Mouse (Mus musculus): ENCODE data around the gene Cdkn2c. TPM values are rescaled to one million over a fixed set of nuclear protein-coding genes. Genes with fewer than 3 reads are reported as not detected.

Cdkn2c gene
- polyA plus RNA-seq, 1 experiment from 2014 or later: 4.2 TPM

GRCm38 (mm10) chr4:109654701-109655100, 12.3 kb downstream of the Cdkn2c start:
- 43% methylated on average over 2 of the region's 2 CpGs for WGBS
- Histone ChIP-seq H3K9me3 (no peaks in the 10 kb centered on the region), H3K4me3 (no peak overlapping the region), H3K36me3 (replicated peaks) (no peaks in the 10 kb centered on the region), H3K27me3 (ENCODE audit: poor library complexity, severe bottlenecking) (peaks cover 84% of the 10 kb centered on the region), H3K4me1 (peaks cover 12% of the 10 kb centered on the region), H3K27ac (no peak overlapping the region)
- no peak for DNase-seq (ENCODE audit: extremely low spot score, low spot score)

GRCm38 (mm10) chr4:109653251-109653650, 13.7 kb downstream of the Cdkn2c start:
- Histone ChIP-seq H3K4me3 (no peak overlapping the region), H3K27ac (no peak overlapping the region), H3K36me3 (replicated peaks) (no peaks in the 10 kb centered on the region)

GRCm38 (mm10) chr4:109649331-109649730, 17.7 kb downstream of the Cdkn2c start:
- no peaks in the 10 kb centered on the region for H3K36me3 ChIP-seq (replicated peaks)
- H3K27ac ChIP-seq: no peak overlapping the region
- H3K4me3 ChIP-seq: no peak overlapping the region
- no peak for DNase-seq (ENCODE audit: extremely low spot score, low spot score)
- H3K27me3 ChIP-seq (ENCODE audit: poor library complexity, severe bottlenecking): peaks cover 30% of the 10 kb centered on the region
- no peaks in the 10 kb centered on the region for H3K9me3 ChIP-seq
- 82% methylated on average over 5 of the region's 5 CpGs for WGBS
- H3K4me1 ChIP-seq: no peaks in the 10 kb centered on the region

More at GRCm38 (mm10) chr4:109653251-109653650, 13.7 kb downstream of the Cdkn2c start:
- no peaks in the 10 kb centered on the region for H3K9me3 ChIP-seq
- H3K4me1 ChIP-seq: peaks cover 12% of the 10 kb centered on the region
- DNase-seq (ENCODE audit: extremely low spot score, low spot score): no peak
- H3K27me3 ChIP-seq (ENCODE audit: poor library complexity, severe bottlenecking): peaks cover 69% of the 10 kb centered on the region

- 75% methylated on average over 4 of the region's 4 CpGs for WGBS
- no peak overlapping the region for H3K27ac ChIP-seq
Measured at GRCm38 (mm10) chr4:109647281-109647680, 19.7 kb downstream of the Cdkn2c start.

GRCm38 (mm10) chr4:109641451-109641850, 25.5 kb downstream of the Cdkn2c start:
- no peak overlapping the region for H3K4me3 ChIP-seq
- 86% methylated on average over 3 of the region's 3 CpGs for WGBS
- H3K27ac ChIP-seq: no peak overlapping the region
- no peaks in the 10 kb centered on the region for H3K4me1 ChIP-seq
- no peaks in the 10 kb centered on the region for H3K27me3 ChIP-seq (ENCODE audit: poor library complexity, severe bottlenecking)
- H3K36me3 ChIP-seq (replicated peaks): no peaks in the 10 kb centered on the region
- DNase-seq (ENCODE audit: extremely low spot score, low spot score): no peak
- no peaks in the 10 kb centered on the region for H3K9me3 ChIP-seq

More at GRCm38 (mm10) chr4:109647281-109647680, 19.7 kb downstream of the Cdkn2c start:
- H3K9me3 ChIP-seq: no peaks in the 10 kb centered on the region
- H3K36me3 ChIP-seq (replicated peaks): no peaks in the 10 kb centered on the region
- H3K4me3 ChIP-seq: no peak overlapping the region
- no peaks in the 10 kb centered on the region for H3K4me1 ChIP-seq
- H3K27me3 ChIP-seq (ENCODE audit: poor library complexity, severe bottlenecking): peaks cover 10% of the 10 kb centered on the region
- no peak for DNase-seq (ENCODE audit: extremely low spot score, low spot score)

- H3K9me3 ChIP-seq: no peaks in the 10 kb centered on the region
- H3K4me1 ChIP-seq: no peaks in the 10 kb centered on the region
- H3K4me3 ChIP-seq: no peak overlapping the region
- H3K36me3 ChIP-seq (replicated peaks): no peaks in the 10 kb centered on the region
- no peaks in the 10 kb centered on the region for H3K27me3 ChIP-seq (ENCODE audit: poor library complexity, severe bottlenecking)
- DNase-seq (ENCODE audit: extremely low spot score, low spot score): no peak
- 94% methylated on average over 7 of the region's 7 CpGs for WGBS
- H3K27ac ChIP-seq: no peak overlapping the region
Measured at GRCm38 (mm10) chr4:109640141-109640540, 26.8 kb downstream of the Cdkn2c start.

GRCm38 (mm10) chr4:109639356-109639755, 27.6 kb downstream of the Cdkn2c start:
- H3K4me1 ChIP-seq: no peaks in the 10 kb centered on the region
- H3K36me3 ChIP-seq (replicated peaks): no peaks in the 10 kb centered on the region
- H3K4me3 ChIP-seq: no peak overlapping the region
- H3K27me3 ChIP-seq (ENCODE audit: poor library complexity, severe bottlenecking): no peaks in the 10 kb centered on the region
- no peaks in the 10 kb centered on the region for H3K9me3 ChIP-seq
- no peak overlapping the region for H3K27ac ChIP-seq
- no peak for DNase-seq (ENCODE audit: extremely low spot score, low spot score)
- WGBS: 91% methylated on average over 9 of the region's 9 CpGs

GRCm38 (mm10) chr4:109634971-109635370, 32.0 kb downstream of the Cdkn2c start:
- Histone ChIP-seq H3K36me3 (replicated peaks) (no peaks in the 10 kb centered on the region), H3K9me3 (no peaks in the 10 kb centered on the region), H3K27ac (no peak overlapping the region), H3K4me3 (no peak overlapping the region), H3K4me1 (no peaks in the 10 kb centered on the region), H3K27me3 (ENCODE audit: poor library complexity, severe bottlenecking) (no peaks in the 10 kb centered on the region)
- 92% methylated on average over 2 of the region's 2 CpGs for WGBS
- no peak for DNase-seq (ENCODE audit: extremely low spot score, low spot score)

- no peak for DNase-seq (ENCODE audit: extremely low spot score, low spot score)
- Histone ChIP-seq H3K9me3 (no peaks in the 10 kb centered on the region), H3K27ac (no peak overlapping the region), H3K4me1 (no peaks in the 10 kb centered on the region), H3K36me3 (replicated peaks) (no peaks in the 10 kb centered on the region), H3K27me3 (ENCODE audit: poor library complexity, severe bottlenecking) (no peaks in the 10 kb centered on the region), H3K4me3 (no peak overlapping the region)
- WGBS: 86% methylated on average over 4 of the region's 4 CpGs
Measured at GRCm38 (mm10) chr4:109631029-109631428, 36.0 kb downstream of the Cdkn2c start.

GRCm38 (mm10) chr4:109630215-109630614, 36.8 kb downstream of the Cdkn2c start:
- no peak for DNase-seq (ENCODE audit: extremely low spot score, low spot score)
- no peaks in the 10 kb centered on the region for H3K4me1 ChIP-seq
- H3K36me3 ChIP-seq (replicated peaks): no peaks in the 10 kb centered on the region
- H3K27me3 ChIP-seq (ENCODE audit: poor library complexity, severe bottlenecking): no peaks in the 10 kb centered on the region
- 82% methylated on average over 2 of the region's 2 CpGs for WGBS
- H3K27ac ChIP-seq: no peak overlapping the region
- H3K9me3 ChIP-seq: no peaks in the 10 kb centered on the region
- H3K4me3 ChIP-seq: no peak overlapping the region

GRCm38 (mm10) chr4:109612596-109612995, 54.4 kb downstream of the Cdkn2c start:
- Histone ChIP-seq H3K27me3 (ENCODE audit: poor library complexity, severe bottlenecking) (no peaks in the 10 kb centered on the region), H3K36me3 (replicated peaks) (no peaks in the 10 kb centered on the region), H3K4me3 (no peak overlapping the region), H3K9me3 (no peaks in the 10 kb centered on the region), H3K27ac (no peak overlapping the region), H3K4me1 (no peaks in the 10 kb centered on the region)
- 79% methylated on average over 4 of the region's 4 CpGs for WGBS
- DNase-seq (ENCODE audit: extremely low spot score, low spot score): no peak

Other genes starting within 250 kb of the Cdkn2c start
- 20.6 and 21.0 TPM in 2 replicates for gene Rnf11, start 182.5 kb downstream of the Cdkn2c start, polyA plus RNA-seq (2016; fragmentation: Nextera tagmentation; extraction: Ambion mirVana)
- gene 4930522H14Rik, start 135.9 kb downstream of the Cdkn2c start, polyA plus RNA-seq (2016; fragmentation: Nextera tagmentation; extraction: Ambion mirVana): not detected in 2 replicates
- gene Faf1, start 9.4 kb upstream of the Cdkn2c start, polyA plus RNA-seq (2016; fragmentation: Nextera tagmentation; extraction: Ambion mirVana): 28.3 and 29.7 TPM in 2 replicates